Mouse (Mus musculus) cerebellum, postnatal 4 days (tissue): ENCODE measurements around the gene Ccdc151.

ENCODE experiments used
- DNase-seq, 2 experiments: peaks; one replicate each; pipeline ENCODE4 v3.0.0; 2022; ENCODE audit warnings: low spot score in 2 of 2, mixed read lengths in 1 of 2

Ccdc151 gene

GRCm38 (mm10) chr9:21958372-21958771 is 44.1 kb downstream of the Ccdc151 start:
- DNase-seq, result no peak

GRCm38 (mm10) chr9:21955570-21956281 is 46.7 kb downstream of the Ccdc151 start, which contains the start of gene Swsap1:
Gene Swsap1, plus strand, starts transcription at chr9:21955755.
- peak; percentile 97 to 100 for DNase-seq

- DNase-seq, result no peak
Measured at GRCm38 (mm10) chr9:21955225-21955569, 47.2 kb downstream of the Ccdc151 start.

- DNase-seq, result no peak
Measured at GRCm38 (mm10) chr9:21954635-21955034, 47.8 kb downstream of the Ccdc151 start.

GRCm38 (mm10) chr9:21953600-21953999 is 48.8 kb downstream of the Ccdc151 start:
- no peak for DNase-seq

GRCm38 (mm10) chr9:21951977-21952376 is 50.5 kb downstream of the Ccdc151 start:
- DNase-seq, result no peak

GRCm38 (mm10) chr9:21950322-21950721 is 52.1 kb downstream of the Ccdc151 start:
- no peak for DNase-seq

GRCm38 (mm10) chr9:21948790-21949189 is 53.6 kb downstream of the Ccdc151 start:
- DNase-seq, result no peak

- no peak for DNase-seq
Measured at GRCm38 (mm10) chr9:21948146-21948545, 54.3 kb downstream of the Ccdc151 start.

- DNase-seq, result no peak
Measured at GRCm38 (mm10) chr9:21947540-21948130, 54.8 kb downstream of the Ccdc151 start.

GRCm38 (mm10) chr9:21944267-21944666 is 58.2 kb downstream of the Ccdc151 start:
- DNase-seq, result no peak

GRCm38 (mm10) chr9:21943638-21944037 is 58.8 kb downstream of the Ccdc151 start:
- no peak for DNase-seq

- DNase-seq, result no peak
Measured at GRCm38 (mm10) chr9:21943046-21943445, 59.4 kb downstream of the Ccdc151 start.
